Mouse (Mus musculus): ENCODE data around the gene B3gnt6. TPM values are rescaled to one million over a fixed set of nuclear protein-coding genes. Genes with fewer than 3 reads are reported as not detected.

B3gnt6 gene
- total RNA-seq, 2 experiments from 2014 or later, result 0.23 to 0.26 TPM

DNA sequence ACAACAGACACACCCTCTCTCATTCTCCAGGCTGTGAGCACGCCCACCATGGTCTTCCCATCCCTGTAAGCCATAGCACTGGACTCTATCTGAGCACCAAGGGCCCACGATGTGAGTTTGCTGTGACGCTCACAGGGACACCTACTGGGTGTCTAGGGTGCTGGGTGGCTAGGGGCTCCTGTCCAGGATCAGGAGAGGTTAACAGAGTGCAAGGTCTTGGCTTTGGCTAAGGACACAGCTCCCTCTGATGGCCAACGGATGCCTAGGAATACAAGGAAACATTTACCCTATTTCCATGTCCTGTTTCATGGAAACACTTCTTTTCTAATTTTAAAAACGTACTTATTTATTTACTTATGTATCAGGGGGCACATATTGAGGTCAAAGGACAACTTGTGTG lies 48.8 kb downstream of the B3gnt6 start:
- DNase-seq (ENCODE audit: low spot score in 2 of 2), result no peak

DNA sequence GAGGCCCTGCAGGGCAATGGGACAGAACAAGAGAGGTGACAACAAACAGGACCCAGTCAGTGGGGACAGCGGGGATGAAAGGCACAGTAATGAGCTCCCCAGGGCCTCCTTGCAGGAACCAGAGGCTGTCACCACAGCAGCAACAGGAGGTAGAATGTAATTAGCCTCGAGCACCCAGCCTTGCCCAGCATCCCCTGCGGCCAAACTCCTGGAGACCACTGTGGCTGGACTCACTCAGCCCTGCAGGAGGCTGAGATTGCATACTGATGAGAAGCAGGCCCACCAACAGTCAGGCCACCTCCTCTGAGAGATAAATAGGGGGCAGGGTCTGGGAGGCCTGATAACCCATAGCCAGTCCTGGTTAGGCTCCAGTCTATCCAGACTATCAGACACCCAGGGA lies 49.5 kb downstream of the B3gnt6 start:
- no peak for DNase-seq (ENCODE audit: low spot score in 2 of 2)

- no peak for DNase-seq (ENCODE audit: low spot score in 2 of 2)
These were observed 50.4 kb downstream of the B3gnt6 start for GRCm38 (mm10) chr7:98148721-98149407.

GRCm38 (mm10) chr7:98147766-98148165 lies 51.5 kb downstream of the B3gnt6 start:
- no peak for DNase-seq (ENCODE audit: low spot score in 2 of 2)

GRCm38 (mm10) chr7:98146447-98146845 lies 52.8 kb downstream of the B3gnt6 start:
- no peak for DNase-seq (ENCODE audit: low spot score in 2 of 2)

DNA sequence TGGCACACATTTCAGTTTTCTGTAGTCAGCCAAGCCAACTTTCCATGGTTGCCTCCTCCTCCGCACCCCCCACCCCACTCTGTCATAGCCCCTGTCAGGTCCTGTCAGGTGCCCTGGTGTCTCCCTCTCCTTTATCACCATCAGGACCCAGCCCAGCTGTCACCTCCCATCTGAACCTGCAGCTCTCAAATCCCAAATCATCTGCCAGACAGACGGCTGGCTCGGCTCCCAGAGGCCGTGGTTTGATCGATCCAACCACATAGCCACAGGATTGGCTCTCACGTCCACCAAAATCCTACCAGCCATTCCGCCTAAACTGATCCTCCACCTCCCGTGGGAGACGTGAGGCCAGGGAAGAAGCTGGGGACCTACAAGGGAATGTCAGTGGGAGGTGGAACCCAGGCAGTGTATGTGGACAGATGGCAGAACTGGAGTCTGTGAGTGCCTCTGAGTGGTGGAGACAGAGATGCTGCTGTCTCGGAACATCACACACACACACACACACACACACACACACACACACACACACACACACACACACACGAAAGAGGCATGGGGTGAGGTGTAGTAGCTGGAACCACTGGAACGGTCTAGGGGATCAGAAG lies 53.3 kb downstream of the B3gnt6 start:
- peak; percentile 61 to 68 for DNase-seq (ENCODE audit: low spot score in 2 of 2)

GRCm38 (mm10) chr7:98145402-98145801 lies 53.9 kb downstream of the B3gnt6 start, which contains the start of gene Omp:
Gene Omp (minus strand): TSS chr7:98145502.
- DNase-seq (ENCODE audit: low spot score in 2 of 2), result no peak

GRCm38 (mm10) chr7:98142648-98143047 lies 56.6 kb downstream of the B3gnt6 start:
- DNase-seq (ENCODE audit: low spot score in 2 of 2), result no peak

Other genes with a start within 250 kb of the B3gnt6 start
- 10 to 100 TPM; 13.5 to 14.4 TPM for gene Myo7a, start 80.0 kb downstream of the B3gnt6 start, total RNA-seq (2021)
- 1 to 10 TPM; 1.1 to 1.5 TPM for gene Omp, start 54.0 kb downstream of the B3gnt6 start, total RNA-seq (2021)
- 10 to 100 TPM; 57.0 to 58.9 TPM for gene Capn5, start 21.2 kb downstream of the B3gnt6 start, total RNA-seq (2021)
- 10 to 100 TPM; 14.6 to 20.0 TPM for gene Acer3, start 121.7 kb upstream of the B3gnt6 start, total RNA-seq (2021)
- gene Tsku, start 161.8 kb upstream of the B3gnt6 start, total RNA-seq (2021), result 1 to 10 TPM; 3.8 to 4.1 TPM
- not detected for gene Gucy2d, start 240.9 kb upstream of the B3gnt6 start, total RNA-seq (2021)